Mouse (Mus musculus) hindbrain, embryonic 14.5 days (tissue): ENCODE measurements around the gene Oas2. TPM values are rescaled to one million over a fixed set of nuclear protein-coding genes. Genes with fewer than 3 reads are reported as not detected.
A peak's percentile ranks its signal among the peaks of the same experiment; 100 is the strongest.

Experiments used
- ATAC-seq: fragments of 200-750 bp; cut with Nextera tagmentation; 2 replicates; pipeline ENCODE4 v1.8.0; 2017; ENCODE audit warnings: moderate number of reproducible peaks, mild to moderate bottlenecking, moderate TSS enrichment, moderate library complexity; ENCODE audit not compliant: low FRiP score
- DNase-seq: peaks from one replicate; pipeline ENCODE4 v3.0.0-alpha.2; 2015; ENCODE audit warnings: low spot score
- H3K27ac ChIP-seq: fragments of 300-500 bp; sonication (generic); 2 replicates; pipeline ENCODE4 v1.5.1; 2014; ENCODE audit warnings: mild to moderate bottlenecking, moderate library complexity
- H3K27me3 ChIP-seq: fragments of 300-500 bp; sonication (generic); 2 replicates; pipeline ENCODE4 v1.6.1; 2014; ENCODE audit warnings: mild to moderate bottlenecking, low read length, mixed read lengths; ENCODE audit not compliant: control insufficient read depth, insufficient read depth
- H3K36me3 ChIP-seq: fragments of 300-500 bp; sonication (generic); replicated peaks from 2 replicates; pipeline ENCODE4 v1.6.1; 2014; ENCODE audit not compliant: control insufficient read depth, insufficient read depth
- H3K4me1 ChIP-seq: fragments of 300-500 bp; sonication (generic); replicated peaks from 2 replicates; pipeline ENCODE4 v1.6.1; 2014; ENCODE audit warnings: antibody characterized with exemption, low read length, mixed read lengths; ENCODE audit not compliant: control insufficient read depth, insufficient read depth
- H3K4me2 ChIP-seq: fragments of 300-500 bp; sonication (generic); replicated peaks from 2 replicates; pipeline ENCODE4 v1.6.1; 2014; ENCODE audit warnings: mild to moderate bottlenecking, moderate library complexity
- H3K4me3 ChIP-seq: fragments of 300-500 bp; sonication (generic); replicated peaks from 2 replicates; pipeline ENCODE4 v1.5.1; 2014; ENCODE audit warnings: mild to moderate bottlenecking, low read length
- H3K9ac ChIP-seq: fragments of 300-500 bp; sonication (generic); 2 replicates; pipeline ENCODE4 v1.6.1; 2014
- H3K9me3 ChIP-seq: fragments of 300-500 bp; sonication (generic); 2 replicates; pipeline ENCODE4 v1.6.1; 2016; ENCODE audit warnings: low read length; ENCODE audit not compliant: control insufficient read depth
- WGBS: fragments of 180-500 bp; shearing (Covaris S2); extraction: QIAGEN DNeasy Blood & Tissue Kit; methylation state at CpG from one replicate; pipeline ENCODE4 v1.1.7; 2014; 5-methylcytosine and 5-hydroxymethylcytosine counted together
- polyA plus RNA-seq: library from polyadenylated mRNA; unstranded; fragments of >200 nt; fragmentation: Nextera tagmentation; extraction: Ambion mirVana; gene quantifications from 2 replicates; pipeline ENCODE4 v1.2.1, GENCODE M21; 2014

The Oas2 gene
- polyA plus RNA-seq, 1 experiment from 2014 or later, result 0.32 TPM

GRCm38 (mm10) chr5:120742125-120742524 is 7.5 kb downstream of the Oas2 start:
- Histone ChIP-seq H3K4me3 (no peak overlapping the region), H3K4me2 (no peak overlapping the region), H3K27ac (no peak overlapping the region), H3K27me3 (no peaks in the 10 kb centered on the region), H3K4me1 (no peaks in the 10 kb centered on the region), H3K9ac (no peak overlapping the region), H3K36me3 (no peaks in the 10 kb centered on the region), H3K9me3 (no peaks in the 10 kb centered on the region)
- DNase-seq (no peak), ATAC-seq (no peak)
- 38% methylated on average over 4 of the region's 4 CpGs for WGBS

DNA sequence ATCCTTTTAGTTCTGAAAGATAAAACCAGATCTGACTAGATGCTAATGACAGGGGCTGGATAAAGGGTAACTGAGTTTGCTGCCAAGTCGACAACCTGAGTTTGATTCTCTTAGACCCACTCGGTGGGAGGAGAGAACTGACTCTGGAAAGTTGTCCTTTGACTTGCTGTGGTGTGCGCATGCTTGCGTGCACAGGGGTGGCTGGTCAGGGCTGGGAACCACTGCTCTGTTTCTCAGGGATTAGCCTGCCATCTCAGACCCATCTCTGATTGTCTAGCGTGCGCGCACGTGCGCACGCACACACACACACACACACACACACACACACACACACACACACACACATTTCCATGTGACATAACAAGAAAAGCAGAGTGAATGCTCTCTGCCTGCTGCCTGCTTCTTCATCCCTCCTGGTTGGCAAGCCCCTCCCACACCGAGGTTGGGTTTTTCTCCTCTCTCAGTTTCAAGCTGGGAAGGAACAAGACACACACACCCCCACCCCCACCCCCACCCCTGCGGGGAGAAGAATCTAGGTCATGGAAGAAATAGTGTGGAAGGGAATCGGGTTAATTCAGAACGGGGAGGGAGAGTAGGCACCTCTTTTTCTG is 15.2 kb downstream of the Oas2 start:
- Histone ChIP-seq H3K27me3 (no peaks in the 10 kb centered on the region), H3K4me1 (no peaks in the 10 kb centered on the region), H3K9me3 (no peaks in the 10 kb centered on the region), H3K36me3 (no peaks in the 10 kb centered on the region), H3K9ac (no peak overlapping the region), H3K27ac (no peak overlapping the region), H3K4me3 (no peak overlapping the region), H3K4me2 (no peak overlapping the region)
- ATAC-seq (no peak), DNase-seq (no peak)
- WGBS, result 56% methylated on average over 14 of the region's 14 CpGs

- no peak overlapping the region for H3K4me3 ChIP-seq
- no peaks in the 10 kb centered on the region for H3K27me3 ChIP-seq
- no peak overlapping the region for H3K4me2 ChIP-seq
- ATAC-seq (no peak), DNase-seq (no peak)
- no peak overlapping the region for H3K27ac ChIP-seq
- H3K36me3 ChIP-seq, result no peaks in the 10 kb centered on the region
- no peak overlapping the region for H3K9ac ChIP-seq
- 94% methylated on average over 3 of the region's 3 CpGs for WGBS
- no peaks in the 10 kb centered on the region for H3K4me1 ChIP-seq
- H3K9me3 ChIP-seq, result no peaks in the 10 kb centered on the region
Measured at GRCm38 (mm10) chr5:120733696-120734095, 16.0 kb downstream of the Oas2 start.

DNA sequence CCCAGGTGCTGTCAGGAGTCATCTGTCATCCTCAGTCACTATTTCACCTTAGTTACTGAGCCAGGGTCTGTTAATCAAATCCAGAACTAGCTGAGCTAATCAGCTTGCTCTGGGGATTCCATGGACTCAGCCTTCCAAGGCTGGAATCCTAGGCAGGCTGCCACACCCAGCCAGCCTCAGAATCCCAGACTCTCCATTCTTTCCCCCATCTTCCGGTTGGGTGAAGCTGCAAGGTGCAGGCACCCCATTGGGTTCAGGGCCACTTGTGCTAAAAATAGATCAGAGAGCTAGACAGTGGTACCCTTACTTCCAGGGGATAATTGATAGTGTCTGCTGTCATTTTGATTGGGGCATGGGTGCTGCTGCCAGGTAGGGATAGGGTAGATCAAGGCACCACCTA is 16.9 kb downstream of the Oas2 start:
- Histone ChIP-seq H3K4me1 (no peaks in the 10 kb centered on the region), H3K9me3 (no peaks in the 10 kb centered on the region), H3K4me3 (no peak overlapping the region), H3K36me3 (no peaks in the 10 kb centered on the region), H3K4me2 (no peak overlapping the region), H3K27ac (no peak overlapping the region), H3K27me3 (no peaks in the 10 kb centered on the region), H3K9ac (no peak overlapping the region)
- 72% methylated on average over 1 of the region's 1 CpGs for WGBS
- ATAC-seq (no peak), DNase-seq (no peak)

DNA sequence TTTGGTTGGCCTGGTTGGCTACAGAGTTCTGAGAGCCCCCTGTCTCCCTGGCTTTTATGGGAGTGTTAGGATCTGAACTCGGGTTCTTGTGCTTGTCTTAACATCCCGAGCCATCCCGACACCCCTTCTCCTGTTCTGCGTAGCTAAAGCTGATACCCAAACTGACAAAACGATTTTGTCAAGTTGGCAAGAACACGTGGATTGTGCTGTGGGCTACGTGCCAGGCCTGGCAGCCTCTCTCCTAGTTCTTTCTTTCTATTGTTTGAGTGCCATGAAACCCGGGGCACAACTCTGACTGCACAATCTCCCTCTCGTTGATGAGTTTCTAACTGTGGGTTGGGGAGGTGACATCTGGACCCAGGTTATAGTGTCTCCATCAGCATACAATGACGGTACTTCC is 20.3 kb downstream of the Oas2 start:
- Histone ChIP-seq H3K9me3 (no peaks in the 10 kb centered on the region), H3K4me2 (no peak overlapping the region), H3K9ac (no peak overlapping the region), H3K27ac (no peak overlapping the region), H3K36me3 (no peaks in the 10 kb centered on the region), H3K4me1 (no peaks in the 10 kb centered on the region), H3K4me3 (no peak overlapping the region), H3K27me3 (no peaks in the 10 kb centered on the region)
- peak; percentile 49 for DNase-seq
- no peak for ATAC-seq
- WGBS, result 61% methylated on average over 10 of the region's 10 CpGs

DNA sequence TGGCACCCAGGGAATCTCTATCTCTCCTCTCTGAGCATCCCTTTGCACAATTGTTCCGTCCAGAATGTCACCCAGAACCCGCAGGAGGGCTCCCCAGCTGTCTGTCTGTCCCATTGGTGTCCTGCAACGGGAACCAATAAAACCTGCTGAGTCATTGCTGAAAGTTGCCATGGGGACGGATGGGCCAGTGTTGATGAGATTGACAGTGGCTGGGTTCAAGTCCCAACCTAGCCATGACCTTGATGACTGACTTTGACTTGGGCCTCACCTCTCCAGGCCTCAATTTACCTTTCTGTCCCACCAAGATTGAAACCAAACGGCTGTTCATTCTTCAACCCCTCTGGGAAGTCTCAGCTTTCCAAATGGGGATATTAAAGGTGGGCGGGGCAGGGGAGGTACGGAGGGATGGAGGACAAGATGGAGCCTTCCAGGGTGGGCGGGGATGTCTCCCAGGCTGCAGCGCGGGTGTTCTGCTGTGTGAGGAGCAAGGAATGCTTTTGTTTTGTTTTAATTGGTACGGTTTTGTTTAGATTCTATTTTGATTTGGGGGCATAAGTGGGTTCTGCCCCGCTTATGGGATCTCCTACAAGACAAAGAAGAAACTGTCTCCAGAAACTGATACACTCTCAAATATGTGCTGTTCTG is 23.7 kb downstream of the Oas2 start:
- 62% methylated on average over 12 of the region's 12 CpGs for WGBS
- Histone ChIP-seq H3K36me3 (no peaks in the 10 kb centered on the region), H3K9me3 (no peaks in the 10 kb centered on the region), H3K27ac (no peak overlapping the region), H3K9ac (no peak overlapping the region), H3K4me3 (no peak overlapping the region), H3K27me3 (no peaks in the 10 kb centered on the region), H3K4me2 (no peak overlapping the region), H3K4me1 (no peaks in the 10 kb centered on the region)
- ATAC-seq (no peak), DNase-seq (no peak)

DNA sequence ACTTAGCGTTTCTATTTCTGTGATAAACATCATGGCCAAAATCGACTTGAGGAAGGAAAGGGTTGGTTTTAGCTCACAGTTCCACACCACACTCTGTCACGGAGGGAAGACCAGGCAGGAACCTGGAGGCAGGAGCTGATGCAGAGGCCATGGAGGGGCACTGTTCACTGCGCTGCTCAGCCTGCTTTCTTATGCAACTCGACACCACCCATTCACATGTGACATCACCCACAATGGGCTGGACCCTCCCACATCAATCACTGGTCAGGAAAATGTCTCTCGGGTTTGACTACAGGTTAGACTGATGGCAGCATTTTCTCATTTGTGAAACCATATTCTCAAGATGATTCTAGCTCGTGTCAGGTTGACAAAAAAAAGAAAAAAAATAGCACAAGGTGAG is 28.6 kb downstream of the Oas2 start:
- Histone ChIP-seq H3K4me2 (no peak overlapping the region), H3K36me3 (no peaks in the 10 kb centered on the region), H3K27me3 (no peaks in the 10 kb centered on the region), H3K9me3 (no peaks in the 10 kb centered on the region), H3K9ac (no peak overlapping the region), H3K4me1 (no peaks in the 10 kb centered on the region), H3K4me3 (no peak overlapping the region), H3K27ac (no peak overlapping the region)
- 58% methylated on average over 7 of the region's 7 CpGs for WGBS
- ATAC-seq (no peak), DNase-seq (no peak)

DNA sequence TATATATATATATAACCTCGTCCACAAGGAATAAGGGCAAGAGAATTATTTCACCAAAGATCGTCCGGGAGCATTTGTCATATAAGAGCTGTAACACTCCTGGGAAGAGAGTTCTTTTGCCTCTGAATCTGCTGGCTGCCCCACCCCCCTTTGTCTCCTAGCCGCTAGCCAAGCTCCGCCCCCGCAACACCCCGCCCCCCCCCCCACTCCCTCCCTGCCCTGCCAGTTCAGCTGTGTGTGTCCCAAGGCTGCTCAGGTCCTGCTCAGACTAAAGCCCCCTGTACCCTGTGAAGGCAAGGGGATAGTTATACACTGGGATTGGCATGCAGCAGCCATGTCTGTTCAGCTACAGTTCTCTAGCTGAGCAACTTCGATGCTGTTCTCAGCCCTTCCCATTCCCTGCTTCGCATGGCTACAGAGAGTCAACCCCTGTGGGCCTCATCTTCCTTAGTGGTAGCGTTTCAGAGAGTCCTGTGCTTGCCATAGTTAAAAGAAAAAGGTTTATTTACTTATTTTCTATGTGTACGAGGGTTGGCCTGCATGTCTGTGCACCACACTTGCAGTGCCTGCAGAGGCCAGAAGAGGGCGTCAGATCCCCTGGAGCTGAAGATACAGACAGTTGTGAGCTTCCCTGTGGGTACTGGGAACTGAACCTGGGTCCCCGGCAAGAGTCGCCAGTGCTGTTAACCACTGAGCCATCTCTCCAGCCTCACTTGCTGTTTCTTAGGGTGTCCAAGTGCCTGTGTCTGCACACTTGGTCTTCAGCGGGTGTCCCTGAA is 30.9 kb downstream of the Oas2 start:
- no peak overlapping the region for H3K9ac ChIP-seq
- no peaks in the 10 kb centered on the region for H3K4me1 ChIP-seq
- H3K27me3 ChIP-seq, result peaks cover 3% of the 10 kb centered on the region; the same call in 1 of the 2 replicates
- H3K4me2 ChIP-seq, result no peak overlapping the region
- DNase-seq, result no peak
- no peaks in the 10 kb centered on the region for H3K9me3 ChIP-seq
- no peak overlapping the region for H3K4me3 ChIP-seq
- ATAC-seq, result no peak
- H3K36me3 ChIP-seq, result no peaks in the 10 kb centered on the region
- WGBS, result 57% methylated on average over 13 of the region's 15 CpGs
- no peak overlapping the region for H3K27ac ChIP-seq

GRCm38 (mm10) chr5:120717136-120717535 is 32.5 kb downstream of the Oas2 start:
- H3K4me2 ChIP-seq, result no peak overlapping the region
- WGBS, result 78% methylated on average over 10 of the region's 10 CpGs
- no peaks in the 10 kb centered on the region for H3K36me3 ChIP-seq
- no peak overlapping the region for H3K9ac ChIP-seq
- ATAC-seq, result no peak
- DNase-seq, result no peak
- H3K4me1 ChIP-seq, result no peaks in the 10 kb centered on the region
- no peak overlapping the region for H3K27ac ChIP-seq
- H3K9me3 ChIP-seq, result no peaks in the 10 kb centered on the region
- H3K4me3 ChIP-seq, result no peak overlapping the region
- H3K27me3 ChIP-seq, result peaks cover 16% of the 10 kb centered on the region
